Mouse (Mus musculus) midbrain, postnatal 0 days (tissue): ENCODE data around the gene A030014E15Rik. TPM values are rescaled to one million over a fixed set of nuclear protein-coding genes. Genes with fewer than 3 reads are reported as not detected.
A peak's percentile ranks its signal among the peaks of the same experiment; 100 is the strongest.
"Not testable (repeated sequence)": the region's sequence is repeated elsewhere in the genome, so short reads cannot be mapped to it uniquely, and the experiment has no call there.

ENCODE experiments used
- ATAC-seq: fragments of 200-750 bp; cut with Nextera tagmentation; 2 replicates; pipeline ENCODE4 v1.8.0; 2017; ENCODE audit warnings: moderate number of reproducible peaks, mild to moderate bottlenecking, moderate TSS enrichment, moderate library complexity; ENCODE audit not compliant: low FRiP score
- DNase-seq: peaks from one replicate; pipeline ENCODE4 v3.0.0-alpha.2; 2015; ENCODE audit warnings: low spot score
- H3K27ac ChIP-seq: fragments of 300-500 bp; sonication (generic); 2 replicates; pipeline ENCODE4 v1.5.1; 2014; ENCODE audit warnings: low read depth, mild to moderate bottlenecking, low read length, mixed read lengths
- H3K27me3 ChIP-seq: fragments of 300-500 bp; sonication (generic); 2 replicates; pipeline ENCODE4 v1.6.1; 2014; ENCODE audit warnings: low read length, control low read depth, mixed read lengths; ENCODE audit not compliant: insufficient read depth
- H3K36me3 ChIP-seq: fragments of 300-500 bp; sonication (generic); 2 replicates; pipeline ENCODE4 v1.6.1; 2014; ENCODE audit warnings: low read length, control low read depth, mixed read lengths; ENCODE audit not compliant: insufficient read depth
- H3K4me1 ChIP-seq: fragments of 300-500 bp; sonication (generic); 2 replicates; pipeline ENCODE4 v1.6.1; 2014; ENCODE audit warnings: mild to moderate bottlenecking, control low read depth, antibody characterized with exemption, low read length, mixed read lengths; ENCODE audit not compliant: insufficient read depth
- H3K4me2 ChIP-seq: fragments of 300-500 bp; sonication (generic); 2 replicates; pipeline ENCODE4 v1.6.1; 2014; ENCODE audit warnings: low read depth, mild to moderate bottlenecking, low read length, mixed read lengths; ENCODE audit not compliant: poor library complexity, severe bottlenecking
- H3K4me3 ChIP-seq: fragments of 300-500 bp; sonication (generic); 2 replicates; pipeline ENCODE4 v1.5.1; 2014; ENCODE audit warnings: low read depth, mild to moderate bottlenecking, low read length, moderate library complexity
- H3K9ac ChIP-seq: fragments of 300-500 bp; sonication (generic); replicated peaks from 2 replicates; pipeline ENCODE4 v1.6.1; 2014; ENCODE audit warnings: mild to moderate bottlenecking, low read length, moderate library complexity, mixed read lengths; ENCODE audit not compliant: poor library complexity, severe bottlenecking
- H3K9me3 ChIP-seq: fragments of 300-500 bp; sonication (generic); 2 replicates; pipeline ENCODE4 v1.6.1; 2016; ENCODE audit warnings: low read length, control low read depth
- CTCF ChIP-seq: IDR thresholded peaks from 2 replicates; pipeline ENCODE4 v1.5.1; 2016; ENCODE audit warnings: antibody characterized with exemption, mild to moderate bottlenecking
- WGBS: fragments of 180-500 bp; shearing (Covaris S2); extraction: QIAGEN DNeasy Blood & Tissue Kit; methylation state at CpG from one replicate; pipeline ENCODE4 v1.1.7; 2014; 5-methylcytosine and 5-hydroxymethylcytosine counted together
- polyA plus RNA-seq: library from polyadenylated mRNA; unstranded; fragments of >200 nt; fragmentation: Nextera tagmentation; extraction: Ambion mirVana; gene quantifications from 2 replicates; pipeline ENCODE4 v1.2.1, GENCODE M21; 2015
- total RNA-seq: library from RNA; depleted of rRNA; stranded (reverse); fragments of >200 nt; gene quantifications from 2 replicates; pipeline ENCODE4 v1.2.3, GENCODE M21; 2014

Gene A030014E15Rik
- total and polyA plus RNA-seq, 2 experiments from 2014 or later = not detected

- no peak for DNase-seq
- no peak for TF ChIP-seq CTCF
- Histone ChIP-seq H3K4me2 (no peak overlapping the region), H3K4me3 (no peak overlapping the region), H3K36me3 (no peaks in the 10 kb centered on the region), H3K4me1 (no peaks in the 10 kb centered on the region), H3K9ac (no peak overlapping the region), H3K9me3 (no peaks in the 10 kb centered on the region), H3K27ac (no peak overlapping the region), H3K27me3 (no peaks in the 10 kb centered on the region)
- ATAC-seq = no peak
- WGBS = 91% methylated on average over 2 of the region's 2 CpGs
Measured at GRCm38 (mm10) chr1:82948601-82949000, 23.9 kb downstream of the A030014E15Rik start.

GRCm38 (mm10) chr1:82955913-82956312, 31.2 kb downstream of the A030014E15Rik start, which contains the start of gene Gm7544:
Gene Gm7544, minus strand, starts transcription at chr1:82956013.
- H3K27ac ChIP-seq, H3K27me3 ChIP-seq, H3K9me3 ChIP-seq, DNase-seq, ATAC-seq, H3K4me2 ChIP-seq, H3K4me1 ChIP-seq, H3K9ac ChIP-seq, H3K36me3 ChIP-seq, H3K4me3 ChIP-seq: not testable (repeated sequence)

- no peaks in the 10 kb centered on the region for H3K4me1 ChIP-seq
- no peak within 1 kb of the TSS for H3K4me3 ChIP-seq
- no peak within 1 kb of the TSS for H3K9ac ChIP-seq
- no peak for TF ChIP-seq CTCF
- ATAC-seq (no peak), DNase-seq (no peak)
- no peaks in the 10 kb centered on the region for H3K9me3 ChIP-seq
- H3K27ac ChIP-seq = no peak within 1 kb of the TSS
- 94% methylated on average over 11 of the region's 11 CpGs for WGBS
- no peaks in the 10 kb centered on the region for H3K27me3 ChIP-seq
- H3K4me2 ChIP-seq = no peak within 1 kb of the TSS
- no peaks in the 10 kb centered on the region for H3K36me3 ChIP-seq
Measured at GRCm38 (mm10) chr1:82959870-82960385, 35.2 kb downstream of the A030014E15Rik start, which contains the start of gene Gm47955. Gene Gm47955, plus strand, starts transcription at chr1:82960286.

GRCm38 (mm10) chr1:82966413-82966812, 41.7 kb downstream of the A030014E15Rik start:
- ATAC-seq (no peak), DNase-seq (no peak)
- H3K4me2 ChIP-seq = no peak overlapping the region
- no peaks in the 10 kb centered on the region for H3K9me3 ChIP-seq
- no peaks in the 10 kb centered on the region for H3K36me3 ChIP-seq
- no peaks in the 10 kb centered on the region for H3K27me3 ChIP-seq
- 66% methylated on average over 3 of the region's 3 CpGs for WGBS
- no peak overlapping the region for H3K27ac ChIP-seq
- H3K4me1 ChIP-seq = no peaks in the 10 kb centered on the region
- H3K9ac ChIP-seq = no peak overlapping the region
- TF ChIP-seq CTCF = no peak
- no peak overlapping the region for H3K4me3 ChIP-seq

GRCm38 (mm10) chr1:82972046-82972445, 47.3 kb downstream of the A030014E15Rik start:
- Histone ChIP-seq H3K9me3 (no peaks in the 10 kb centered on the region), H3K4me2 (no peak overlapping the region), H3K36me3 (no peaks in the 10 kb centered on the region), H3K4me1 (no peaks in the 10 kb centered on the region), H3K27ac (no peak overlapping the region), H3K9ac (no peak overlapping the region), H3K4me3 (no peak overlapping the region), H3K27me3 (no peaks in the 10 kb centered on the region)
- DNase-seq = no peak
- TF ChIP-seq CTCF = no peak
- WGBS = 48% methylated on average over 4 of the region's 4 CpGs
- ATAC-seq = no peak

- no peak overlapping the region for H3K4me3 ChIP-seq
- no peak for ATAC-seq
- no peak for DNase-seq
- no peaks in the 10 kb centered on the region for H3K9me3 ChIP-seq
- H3K4me1 ChIP-seq = no peaks in the 10 kb centered on the region
- 81% methylated on average over 1 of the region's 1 CpGs for WGBS
- H3K4me2 ChIP-seq = no peak overlapping the region
- no peak overlapping the region for H3K27ac ChIP-seq
- no peak overlapping the region for H3K9ac ChIP-seq
- H3K36me3 ChIP-seq = no peaks in the 10 kb centered on the region
- H3K27me3 ChIP-seq = no peaks in the 10 kb centered on the region
- peak; percentile 40 for TF ChIP-seq CTCF
Measured at GRCm38 (mm10) chr1:82973244-82973643, 48.5 kb downstream of the A030014E15Rik start.
